Mouse (Mus musculus): Measurements from ENCODE around the gene Atp8b4.

GRCm38 (mm10) chr2:126418916-126419315 is 81.6 kb downstream of the Atp8b4 start:
- TF ChIP-seq POLR2A (IDR thresholded peaks at IDR 0.05; ENCODE audit: borderline replicate concordance, extremely low read depth, low read depth, low read length): no peak
- no peak for TF ChIP-seq CTCF (IDR thresholded peaks at IDR 0.05; ENCODE audit: insufficient read depth, low read length)
